Mouse (Mus musculus) Patski (cell line): ENCODE measurements at regions not wholly inside any gene's neighbourhood (a gene's known extent, or its start where the extent isn't known, plus 50 kb on each side); places are given as distances from the start of the nearest gene placed in this dataset.

Source experiments
- ATAC-seq: fragments of 100-300 bp; one replicate; pipeline ENCODE4 v1.8.0; 2021
- CTCF ChIA-PET: fragments of 350-600 bp; sonication (Branson Sonifier 250); formaldehyde crosslinking; loops from one replicate; lab custom pipeline; 2022; ENCODE audit warnings: inconsistent platforms; lab: Charles Lee
- POLR2A ChIA-PET: fragments of 350-600 bp; sonication (Branson Sonifier 250); formaldehyde crosslinking; loops from one replicate; lab custom pipeline; 2022; ENCODE audit warnings: antibody characterized with exemption, inconsistent platforms; lab: Charles Lee
- DNase-seq: peaks from one replicate; pipeline ENCODE4 v3.0.0-alpha.2; 2011; ENCODE audit warnings: low read depth, low spot score
- H3K27me3 ChIP-seq: fragments of 371-371 bp; one replicate; pipeline ENCODE4 v1.5.1; 2021
- CTCF ChIP-seq: fragments of 100-300 bp; IDR thresholded peaks from one replicate; pipeline ENCODE4 v1.5.1; 2021
- in situ Hi-C: fragments of 300-500 bp; cut with MboI; formaldehyde crosslinking; loops from 3 replicates; pipeline ENCODE4 v1.11.1; 2018; ENCODE audit warnings: low pct_unique_long_range_greater_than_20kb, mixed read lengths

DNA sequence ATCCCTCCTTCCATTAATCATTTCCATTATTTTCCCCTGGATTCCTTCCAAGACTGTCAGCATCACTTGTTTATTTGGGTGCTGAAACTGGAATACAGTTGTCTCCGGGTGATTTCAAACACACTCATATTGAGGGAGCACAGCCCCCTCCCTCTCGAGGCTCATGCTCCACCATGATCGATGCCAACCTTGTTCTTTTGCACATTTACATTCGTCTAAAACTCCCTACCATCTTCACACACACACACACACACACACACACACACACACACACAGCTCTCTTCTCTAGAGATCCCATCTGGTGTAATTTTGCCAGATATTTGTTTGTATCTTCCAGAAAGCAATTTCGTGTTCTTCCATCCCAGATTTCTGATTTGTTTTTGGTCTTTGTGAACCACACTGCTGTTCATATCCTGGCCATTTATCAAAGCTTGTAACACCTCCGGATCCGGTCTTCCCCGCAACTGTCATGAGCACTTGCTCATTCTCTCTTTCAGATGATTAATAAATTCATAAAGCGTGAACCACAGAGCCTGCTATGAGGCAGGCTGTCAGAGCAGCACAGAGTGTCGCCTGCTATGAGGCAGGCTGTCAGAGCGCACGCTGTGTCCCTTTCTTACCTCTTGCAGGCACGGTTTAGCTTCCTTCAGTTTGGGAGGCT lies 122.4 kb upstream of the Arid2 start:
- in situ Hi-C loops, result no loop called here
- TF ChIP-seq CTCF, result no peak
- ChIA-PET CTCF (no interaction called here), POLR2A (no interaction called here)
- H3K27me3 ChIP-seq, result peaks cover 3% of the 10 kb centered on the region
- ATAC-seq (no peak), DNase-seq (no peak)

- TF ChIP-seq CTCF, result no peak
- no peak for ATAC-seq
- in situ Hi-C loops, result no loop called here
Observed at GRCm38 (mm10) chr15:96167256-96167655, 120.1 kb upstream of the Arid2 start.

DNA sequence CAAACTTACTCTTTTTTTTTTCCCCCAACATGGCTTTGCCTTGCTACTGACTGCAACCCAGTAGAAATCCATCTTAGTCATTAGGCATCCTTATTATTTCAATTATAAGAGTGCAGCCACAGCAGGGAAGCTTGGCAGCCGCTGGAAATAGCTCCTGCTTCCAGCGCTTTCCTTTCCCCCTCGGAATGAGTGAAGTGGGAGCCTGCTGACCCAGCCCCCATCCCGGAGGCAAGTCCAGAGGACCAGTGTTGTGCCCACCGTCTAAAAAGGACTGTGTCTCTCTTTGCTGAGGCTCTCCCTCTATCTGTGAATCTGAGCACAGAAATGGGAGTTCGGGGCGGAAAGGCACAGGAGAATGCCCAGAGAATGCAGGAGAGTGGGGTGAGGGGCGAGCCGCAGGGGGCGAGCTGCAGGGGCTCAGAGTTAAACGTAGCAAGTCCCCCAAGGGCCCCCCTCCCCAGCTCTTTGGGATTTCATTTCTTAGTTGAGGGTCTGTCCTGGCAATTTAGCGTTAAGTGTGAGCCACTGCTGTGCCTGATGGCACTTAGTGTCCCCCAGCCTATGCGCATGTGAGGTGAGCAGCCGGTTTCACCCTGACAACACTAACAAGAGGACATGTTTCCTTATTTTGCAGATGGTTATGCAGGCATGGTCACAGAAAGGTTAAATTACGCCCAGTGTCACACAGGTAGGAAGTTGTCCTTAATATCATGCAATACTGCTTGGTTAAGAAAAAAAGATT lies 117.4 kb upstream of the Arid2 start:
- ATAC-seq (no peak), DNase-seq (no peak)
- ChIA-PET POLR2A (no interaction called here), CTCF (no interaction called here)
- no peak for TF ChIP-seq CTCF
- in situ Hi-C loops, result no loop called here
- peaks cover 3% of the 10 kb centered on the region for H3K27me3 ChIP-seq

More at GRCm38 (mm10) chr15:96167256-96167655, 120.1 kb upstream of the Arid2 start:
- no peak for DNase-seq
- ChIA-PET CTCF (no interaction called here), POLR2A (no interaction called here)
- peaks cover 3% of the 10 kb centered on the region for H3K27me3 ChIP-seq

DNA sequence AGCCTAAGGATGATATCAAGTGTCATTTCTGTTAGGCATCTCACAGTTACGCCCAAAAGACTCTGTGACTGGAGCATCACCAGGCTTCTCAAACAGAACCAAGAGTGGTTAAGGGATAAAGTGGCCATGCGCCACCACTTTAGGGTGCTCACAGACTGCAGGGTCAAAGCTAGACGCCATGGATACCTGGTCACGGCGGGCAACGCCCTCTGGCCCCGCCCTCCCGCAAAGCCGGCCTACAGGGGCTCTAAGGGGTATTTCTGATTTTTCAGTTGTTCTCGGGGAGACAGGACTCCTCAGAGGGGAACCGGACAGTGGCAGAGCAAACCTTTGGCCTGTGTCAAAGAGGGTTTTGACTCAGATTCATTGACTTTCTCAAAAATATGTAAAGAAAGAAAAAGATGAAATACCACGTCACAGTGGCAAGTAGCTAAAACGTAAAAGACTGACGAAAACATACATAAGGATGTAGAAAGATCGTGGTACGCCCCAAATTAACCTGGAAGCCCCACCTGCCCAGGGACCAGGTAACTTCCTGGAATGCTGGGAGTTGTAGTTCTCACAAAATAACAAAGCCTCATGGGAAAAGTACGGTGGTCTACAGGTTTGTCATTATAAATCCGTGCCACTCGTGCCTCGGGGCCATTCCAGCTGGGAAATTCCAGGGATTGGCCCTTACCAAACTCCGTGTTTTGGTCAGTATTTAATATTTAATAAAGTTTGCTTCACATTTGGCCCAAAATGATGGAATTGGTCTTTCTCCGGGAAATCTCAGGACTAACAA lies 116.1 kb upstream of the Arid2 start:
- H3K27me3 ChIP-seq, result peaks cover 3% of the 10 kb centered on the region
- ATAC-seq, result no peak
- no peak for TF ChIP-seq CTCF
- no peak for DNase-seq
- ChIA-PET POLR2A (no interaction called here), CTCF (no interaction called here)
- in situ Hi-C loops, result no loop called here

DNA sequence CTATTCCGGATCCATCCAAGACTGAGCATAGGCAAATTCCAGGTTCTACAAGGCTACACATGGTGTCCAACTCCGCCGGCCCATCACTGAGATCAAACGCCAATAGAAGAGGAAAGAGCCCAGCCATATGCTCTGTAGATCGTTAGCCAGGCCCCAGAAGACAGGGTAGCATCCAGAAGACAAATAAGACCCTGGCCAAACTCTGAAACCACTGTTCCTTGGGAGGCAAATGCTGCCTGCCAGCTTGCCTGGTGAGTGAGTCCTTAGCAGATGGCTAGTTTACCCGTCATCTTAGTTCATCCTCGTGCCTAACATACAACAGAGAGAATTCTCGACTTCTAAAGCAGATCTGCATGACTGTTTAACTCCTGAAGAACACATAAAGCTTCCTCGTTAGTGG lies 109.4 kb upstream of the Arid2 start:
- H3K27me3 ChIP-seq, result no peaks in the 10 kb centered on the region
- TF ChIP-seq CTCF, result no peak
- in situ Hi-C loops, result no loop called here
- ChIA-PET POLR2A (interaction anchor here (0.6 kb wide), 1 partner anchor 1425 kb away, joined by 5 read pairs; no protein-coding TSS in a partner anchor), CTCF (no interaction called here)
- ATAC-seq (no peak), DNase-seq (no peak)

DNA sequence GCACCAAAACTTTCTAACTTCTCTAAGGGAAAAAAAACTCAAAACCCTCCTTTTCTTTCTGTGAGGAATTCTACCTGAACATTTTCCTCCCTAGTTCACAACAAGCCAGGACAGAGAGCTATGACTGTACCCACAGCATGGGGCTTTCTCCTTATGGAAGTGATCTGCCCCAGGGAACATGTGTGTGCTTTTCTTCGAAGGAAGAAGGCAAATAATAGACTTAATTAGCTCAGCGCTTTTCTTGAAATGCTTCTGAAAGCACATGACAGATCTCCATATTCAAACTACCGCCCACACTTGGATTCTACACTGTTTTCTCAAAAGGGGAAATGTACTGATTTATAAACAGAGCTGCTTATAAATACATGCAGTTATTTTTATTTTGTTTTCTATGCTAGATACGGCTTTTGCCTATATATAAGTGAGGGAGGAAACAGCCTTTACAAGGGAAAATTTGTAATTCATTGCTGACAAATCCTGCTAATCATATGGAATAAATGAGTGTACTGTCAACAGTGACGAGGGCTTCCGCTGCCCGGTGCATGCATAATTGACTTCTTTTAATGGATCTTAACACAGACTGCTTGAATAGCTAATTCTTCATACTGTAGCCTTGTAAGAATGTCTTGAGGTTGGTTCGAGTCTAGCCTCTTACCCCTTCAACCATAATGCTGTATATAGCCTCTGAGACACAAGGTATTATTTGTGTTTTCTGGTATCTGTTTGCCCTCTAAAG lies 108.8 kb upstream of the Arid2 start:
- ATAC-seq (no peak), DNase-seq (no peak)
- no peaks in the 10 kb centered on the region for H3K27me3 ChIP-seq
- in situ Hi-C loops, result no loop called here
- ChIA-PET POLR2A (interaction anchor here (0.6 kb wide), 1 partner anchor 1426 kb away, joined by 5 read pairs; no protein-coding TSS in a partner anchor), CTCF (no interaction called here)
- TF ChIP-seq CTCF, result no peak

GRCm38 (mm10) chr15:96179511-96179910 lies 107.8 kb upstream of the Arid2 start:
- in situ Hi-C loops, result no loop called here
- no peaks in the 10 kb centered on the region for H3K27me3 ChIP-seq
- ATAC-seq (no peak), DNase-seq (no peak)
- ChIA-PET CTCF (no interaction called here), POLR2A (interaction anchor here (0.6 kb wide), 1 partner anchor 341 kb away, joined by 3 read pairs; no protein-coding TSS in a partner anchor)
- TF ChIP-seq CTCF, result no peak

GRCm38 (mm10) chr15:96180036-96180435 lies 107.3 kb upstream of the Arid2 start:
- ATAC-seq (no peak), DNase-seq (no peak)
- no peaks in the 10 kb centered on the region for H3K27me3 ChIP-seq
- ChIA-PET POLR2A (no interaction called here), CTCF (no interaction called here)
- TF ChIP-seq CTCF, result no peak
- in situ Hi-C loops, result no loop called here

- CTCF ChIA-PET, result no interaction called here
- TF ChIP-seq CTCF, result no peak
- no peak for ATAC-seq
Observed at GRCm38 (mm10) chr15:96180977-96181376, 106.3 kb upstream of the Arid2 start.

GRCm38 (mm10) chr15:96182313-96182712 lies 105.0 kb upstream of the Arid2 start:
- ChIA-PET CTCF (interaction anchor here (1.4 kb wide), 1 partner anchor 14 kb away, joined by 4 read pairs; no protein-coding TSS in a partner anchor), POLR2A (no interaction called here)
- no peak for ATAC-seq
- DNase-seq, result no peak
- in situ Hi-C loops, result no loop called here
- no peak for TF ChIP-seq CTCF
- no peaks in the 10 kb centered on the region for H3K27me3 ChIP-seq

More at GRCm38 (mm10) chr15:96180977-96181376, 106.3 kb upstream of the Arid2 start:
- POLR2A ChIA-PET, result interaction anchor here (0.7 kb wide), 1 partner anchor 39 kb away, joined by 3 read pairs; no protein-coding TSS in a partner anchor
- no peaks in the 10 kb centered on the region for H3K27me3 ChIP-seq
- no peak for DNase-seq
- in situ Hi-C loops, result no loop called here
